Mouse (Mus musculus) lung, embryonic 16.5 days (tissue): ENCODE data around the gene Nrtn. TPM values are rescaled to one million over a fixed set of nuclear protein-coding genes. Genes with fewer than 3 reads are reported as not detected.

Experiments used
- ATAC-seq: fragments of 200-750 bp; cut with Nextera tagmentation; 2 replicates; pipeline ENCODE4 v1.8.0; 2017; ENCODE audit warnings: low read depth, mild to moderate bottlenecking, moderate library complexity
- H3K27ac ChIP-seq: fragments of 300-500 bp; sonication (generic); 2 replicates; pipeline ENCODE4 v1.5.1; 2014; ENCODE audit warnings: mild to moderate bottlenecking, control low read depth, low read length
- H3K27me3 ChIP-seq: fragments of 300-500 bp; sonication (generic); 2 replicates; pipeline ENCODE4 v1.6.1; 2014; ENCODE audit warnings: low read depth, low read length, mixed read lengths; ENCODE audit not compliant: control insufficient read depth, insufficient read depth
- H3K36me3 ChIP-seq: fragments of 300-500 bp; sonication (generic); 2 replicates; pipeline ENCODE4 v1.6.1; 2014; ENCODE audit warnings: low read length; ENCODE audit not compliant: control insufficient read depth, insufficient read depth
- H3K4me1 ChIP-seq: fragments of 300-500 bp; sonication (generic); replicated peaks from 2 replicates; pipeline ENCODE4 v1.6.1; 2014; ENCODE audit warnings: low read length, mixed read lengths; ENCODE audit not compliant: control insufficient read depth, insufficient read depth
- H3K4me2 ChIP-seq: fragments of 300-500 bp; sonication (generic); 2 replicates; pipeline ENCODE4 v1.6.1; 2014; ENCODE audit warnings: low read depth, low read length, control low read depth
- H3K4me3 ChIP-seq: fragments of 300-500 bp; sonication (generic); 2 replicates; pipeline ENCODE4 v1.5.1; 2014; ENCODE audit warnings: mild to moderate bottlenecking, low read length, control low read depth
- H3K9ac ChIP-seq: fragments of 300-500 bp; sonication (generic); 2 replicates; pipeline ENCODE4 v1.6.1; 2014; ENCODE audit warnings: low read length, control low read depth
- H3K9me3 ChIP-seq: fragments of 300-500 bp; sonication (generic); 2 replicates; pipeline ENCODE4 v1.6.1; 2016; ENCODE audit warnings: low read length; ENCODE audit not compliant: control insufficient read depth
- WGBS: fragments of 180-500 bp; shearing (Covaris S2); extraction: QIAGEN DNeasy Blood & Tissue Kit; methylation state at CpG from one replicate; pipeline ENCODE4 v1.1.7; 2014; 5-methylcytosine and 5-hydroxymethylcytosine counted together
- polyA plus RNA-seq: library from polyadenylated mRNA; unstranded; fragments of >200 nt; fragmentation: Nextera tagmentation; extraction: Ambion mirVana; gene quantifications from 2 replicates; pipeline ENCODE4 v1.2.1, GENCODE M21; 2015

Gene Nrtn
- polyA plus RNA-seq, 1 experiment from 2014 or later = 7.3 TPM

- peaks cover 4% of the 10 kb centered on the region for H3K36me3 ChIP-seq
- H3K9me3 ChIP-seq = peaks cover 5% of the 10 kb centered on the region; the same call in 1 of the 2 replicates
- H3K4me2 ChIP-seq = no peak overlapping the region
- H3K27ac ChIP-seq = no peak overlapping the region
- no peak overlapping the region for H3K4me3 ChIP-seq
- ATAC-seq = no peak
- H3K27me3 ChIP-seq = no peaks in the 10 kb centered on the region
- no peaks in the 10 kb centered on the region for H3K4me1 ChIP-seq
- no peak overlapping the region for H3K9ac ChIP-seq
- WGBS = 66% methylated on average over 13 of the region's 13 CpGs
Observed at GRCm38 (mm10) chr17:56780291-56780978, 23.1 kb upstream of the Nrtn start.

- H3K4me1 ChIP-seq = no peaks in the 10 kb centered on the region
- H3K27ac ChIP-seq = no peak overlapping the region
- H3K36me3 ChIP-seq = peaks cover 4% of the 10 kb centered on the region
- peaks cover 5% of the 10 kb centered on the region; the same call in 1 of the 2 replicates for H3K9me3 ChIP-seq
- peak; percentile 61; the same call in 1 of the 2 replicates for ATAC-seq
- no peak overlapping the region for H3K9ac ChIP-seq
- H3K4me2 ChIP-seq = no peak overlapping the region
- H3K4me3 ChIP-seq = no peak overlapping the region
- WGBS = 48% methylated on average over 3 of the region's 3 CpGs
- H3K27me3 ChIP-seq = no peaks in the 10 kb centered on the region
Observed at GRCm38 (mm10) chr17:56778779-56779362, 21.5 kb upstream of the Nrtn start.

GRCm38 (mm10) chr17:56777568-56777967, 20.2 kb upstream of the Nrtn start:
- no peak overlapping the region for H3K27ac ChIP-seq
- no peaks in the 10 kb centered on the region for H3K4me1 ChIP-seq
- H3K27me3 ChIP-seq = no peaks in the 10 kb centered on the region
- ATAC-seq = no peak
- H3K4me3 ChIP-seq = no peak overlapping the region
- H3K9me3 ChIP-seq = peaks cover 5% of the 10 kb centered on the region; the same call in 1 of the 2 replicates
- no peak overlapping the region for H3K4me2 ChIP-seq
- H3K9ac ChIP-seq = no peak overlapping the region
- 91% methylated on average over 11 of the region's 11 CpGs for WGBS
- peaks cover 4% of the 10 kb centered on the region for H3K36me3 ChIP-seq

GRCm38 (mm10) chr17:56769950-56770349, 12.6 kb upstream of the Nrtn start, which contains the start of gene Prr22:
Gene Prr22, plus strand, starts transcription at chr17:56770250.
- Histone ChIP-seq H3K9me3 (no peaks in the 10 kb centered on the region), H3K9ac (no peak within 1 kb of the TSS), H3K4me2 (no peak within 1 kb of the TSS), H3K4me1 (peaks cover 5% of the 10 kb centered on the region), H3K4me3 (no peak within 1 kb of the TSS), H3K27me3 (no peaks in the 10 kb centered on the region), H3K27ac (no peak within 1 kb of the TSS), H3K36me3 (peaks cover 28% of the 10 kb centered on the region)
- no peak for ATAC-seq
- WGBS = 93% methylated on average over 5 of the region's 5 CpGs

- Histone ChIP-seq H3K27ac (no peak overlapping the region), H3K36me3 (peaks cover 28% of the 10 kb centered on the region), H3K9me3 (no peaks in the 10 kb centered on the region), H3K27me3 (no peaks in the 10 kb centered on the region), H3K4me2 (no peak overlapping the region), H3K4me1 (peaks cover 5% of the 10 kb centered on the region), H3K4me3 (no peak overlapping the region), H3K9ac (no peak overlapping the region)
- ATAC-seq = no peak
- 85% methylated on average over 11 of the region's 11 CpGs for WGBS
Observed at GRCm38 (mm10) chr17:56768941-56769340, 11.6 kb upstream of the Nrtn start.

- no peak overlapping the region for H3K4me3 ChIP-seq
- no peaks in the 10 kb centered on the region for H3K27me3 ChIP-seq
- peaks cover 28% of the 10 kb centered on the region for H3K36me3 ChIP-seq
- peaks cover 9% of the 10 kb centered on the region for H3K4me1 ChIP-seq
- no peak overlapping the region for H3K9ac ChIP-seq
- no peaks in the 10 kb centered on the region for H3K9me3 ChIP-seq
- no peak for ATAC-seq
- H3K27ac ChIP-seq = no peak overlapping the region
- 90% methylated on average over 29 of the region's 29 CpGs for WGBS
- no peak overlapping the region for H3K4me2 ChIP-seq
Observed at GRCm38 (mm10) chr17:56767531-56768135, 10.3 kb upstream of the Nrtn start.

GRCm38 (mm10) chr17:56766631-56767405, 9.5 kb upstream of the Nrtn start:
- H3K36me3 ChIP-seq = peaks cover 28% of the 10 kb centered on the region
- no peak overlapping the region for H3K9ac ChIP-seq
- no peak overlapping the region for H3K27ac ChIP-seq
- no peaks in the 10 kb centered on the region for H3K27me3 ChIP-seq
- 94% methylated on average over 27 of the region's 27 CpGs for WGBS
- no peaks in the 10 kb centered on the region for H3K9me3 ChIP-seq
- no peak for ATAC-seq
- peaks cover 13% of the 10 kb centered on the region for H3K4me1 ChIP-seq
- no peak overlapping the region for H3K4me2 ChIP-seq
- H3K4me3 ChIP-seq = no peak overlapping the region

- Histone ChIP-seq H3K36me3 (peaks cover 28% of the 10 kb centered on the region), H3K27ac (no peak overlapping the region; the same call in 1 of the 2 replicates), H3K4me2 (peak overlapping the region; percentile 87), H3K4me1 (peaks cover 19% of the 10 kb centered on the region), H3K9ac (peak overlapping the region; percentile 82), H3K4me3 (peak overlapping the region; percentile 73), H3K9me3 (no peaks in the 10 kb centered on the region), H3K27me3 (no peaks in the 10 kb centered on the region)
- no peak for ATAC-seq
- WGBS = 45% methylated on average over 12 of the region's 12 CpGs
Observed at GRCm38 (mm10) chr17:56765431-56765830, 8.1 kb upstream of the Nrtn start.
